8 mouse cellular contexts compared by ENCODE assay signal in genomic region chr16:5885690-5886050, GRCm38 (mm10). TPM values are rescaled to one million over a fixed set of nuclear protein-coding genes. Genes with fewer than 3 reads are reported as not detected.
A peak's percentile ranks its signal among the peaks of the same experiment; 100 is the strongest.
DNase-seq lines count a peak whose midpoint lies in the region; ATAC-seq and TF ChIP-seq lines count a peak whose summit lies in the region.
"Had no signal": no experiment of that assay in that cellular context is flagged by ENCODE, and none has a peak within 500 bp of the region (broad histone marks: within the 10 kb centered on the region; RNA-seq: fewer than 3 reads in every experiment).

No protein-coding gene starts in this region.

- peak overlapping the region; percentile 27; the same call in 1 of the 2 replicates for H3K4me2 ChIP-seq in intestine, embryonic 14.5 days (ENCODE audit: low read length)
- H3K4me2 ChIP-seq in intestine, postnatal 0 days (replicated peaks; ENCODE audit: low read depth) = no peak overlapping the region
- H3K4me2 ChIP-seq in embryonic facial prominence, embryonic 13.5 days = peak overlapping the region; percentile 60
- H3K4me2 ChIP-seq in midbrain, embryonic 15.5 days = peak overlapping the region; percentile 92

- no peak overlapping the region for H3K4me3 ChIP-seq in intestine, embryonic 14.5 days (ENCODE audit: low read depth, low read length)
- H3K4me3 ChIP-seq in intestine, postnatal 0 days (ENCODE audit: low read depth, low read length) = no peak overlapping the region
- H3K4me3 ChIP-seq in embryonic facial prominence, embryonic 13.5 days = peak overlapping the region; percentile 33; the same call in 1 of the 2 replicates
- H3K4me3 ChIP-seq in hindbrain, embryonic 10.5 days = peak overlapping the region; percentile 60
- peak overlapping the region; percentile 72 for H3K4me3 ChIP-seq in midbrain, embryonic 15.5 days

- peaks cover 33% of the 10 kb centered on the region for H3K27me3 ChIP-seq in intestine, embryonic 14.5 days (replicated peaks; ENCODE audit: control insufficient read depth, insufficient read depth, low read length)
- H3K27me3 ChIP-seq in intestine, postnatal 0 days (replicated peaks; ENCODE audit: control insufficient read depth, insufficient read depth, low read length) = peaks cover 13% of the 10 kb centered on the region
- peaks cover 52% of the 10 kb centered on the region for H3K27me3 ChIP-seq in embryonic facial prominence, embryonic 13.5 days
- peaks cover 54% of the 10 kb centered on the region for H3K27me3 ChIP-seq in hindbrain, embryonic 10.5 days (ENCODE audit: insufficient read depth, poor library complexity, severe bottlenecking)
- 0 out of 2 replicates have a peak, but pooled peaks cover 3% of the 10 kb centered on the region for H3K27me3 ChIP-seq in midbrain, embryonic 15.5 days (replicated peaks)

- H3K36me3 ChIP-seq in intestine, embryonic 14.5 days (ENCODE audit: control insufficient read depth, insufficient read depth, low read length) = no peaks in the 10 kb centered on the region
- no peaks in the 10 kb centered on the region for H3K36me3 ChIP-seq in intestine, postnatal 0 days (ENCODE audit: control insufficient read depth, insufficient read depth)
- no peaks in the 10 kb centered on the region for H3K36me3 ChIP-seq in embryonic facial prominence, embryonic 13.5 days
- no peaks in the 10 kb centered on the region for H3K36me3 ChIP-seq in hindbrain, embryonic 10.5 days
- no peaks in the 10 kb centered on the region for H3K36me3 ChIP-seq in midbrain, embryonic 15.5 days (replicated peaks)

- no peak overlapping the region for H3K27ac ChIP-seq in intestine, embryonic 14.5 days (ENCODE audit: low read depth)
- no peak overlapping the region for H3K27ac ChIP-seq in intestine, postnatal 0 days (ENCODE audit: low read depth, low read length)
- no peak overlapping the region for H3K27ac ChIP-seq in embryonic facial prominence, embryonic 13.5 days
- no peak overlapping the region for H3K27ac ChIP-seq in hindbrain, embryonic 10.5 days
- H3K27ac ChIP-seq in midbrain, embryonic 15.5 days = peak overlapping the region; percentile 48; the same call in 1 of the 2 replicates

- no peak for DNase-seq in intestine, embryonic 14.5 days (ENCODE audit: low spot score)
- no peak for DNase-seq in hindbrain, embryonic 10.5 days (ENCODE audit: low spot score)
- no peak for DNase-seq in frontal cortex, adult 2 months (ENCODE audit: extremely low spot score in 1 of 2, low spot score in 1 of 2)
- DNase-seq in adipocyte (ENCODE audit: low spot score) = no peak
- DNase-seq: gastrocnemius, postnatal 10 days had no signal

- H3K9ac ChIP-seq in intestine, embryonic 14.5 days (ENCODE audit: low read length) = no peak overlapping the region
- H3K9ac ChIP-seq in intestine, postnatal 0 days (ENCODE audit: low read depth, low read length) = no peak overlapping the region
- H3K9ac ChIP-seq in embryonic facial prominence, embryonic 13.5 days = no peak overlapping the region
- peak overlapping the region; percentile 75 for H3K9ac ChIP-seq in midbrain, embryonic 15.5 days

- H3K4me1 ChIP-seq in intestine, embryonic 14.5 days (replicated peaks; ENCODE audit: control insufficient read depth, insufficient read depth, low read length) = no peaks in the 10 kb centered on the region
- H3K4me1 ChIP-seq in intestine, postnatal 0 days (replicated peaks; ENCODE audit: control insufficient read depth, insufficient read depth, low read length) = no peaks in the 10 kb centered on the region
- H3K4me1 ChIP-seq in embryonic facial prominence, embryonic 13.5 days = peaks cover 9% of the 10 kb centered on the region; the same call in 1 of the 2 replicates
- peaks cover 12% of the 10 kb centered on the region for H3K4me1 ChIP-seq in hindbrain, embryonic 10.5 days (replicated peaks)
- peaks cover 25% of the 10 kb centered on the region for H3K4me1 ChIP-seq in midbrain, embryonic 15.5 days

- H3K9me3 ChIP-seq in intestine, embryonic 14.5 days (ENCODE audit: control insufficient read depth, low read length) = no peaks in the 10 kb centered on the region
- H3K9me3 ChIP-seq in intestine, postnatal 0 days (ENCODE audit: control insufficient read depth) = no peaks in the 10 kb centered on the region
- H3K9me3 ChIP-seq in embryonic facial prominence, embryonic 13.5 days = no peaks in the 10 kb centered on the region
- no peaks in the 10 kb centered on the region for H3K9me3 ChIP-seq in hindbrain, embryonic 10.5 days
- no peaks in the 10 kb centered on the region for H3K9me3 ChIP-seq in midbrain, embryonic 15.5 days

- no peak for TF ChIP-seq CTCF in intestine, postnatal 0 days (IDR thresholded peaks at IDR 0.05; ENCODE audit: low read depth)

- no peak for ATAC-seq in intestine, embryonic 14.5 days (replicated peaks; ENCODE audit: low FRiP score, low TSS enrichment, low read depth)
- ATAC-seq in intestine, postnatal 0 days = no peak
- no peak for ATAC-seq in embryonic facial prominence, embryonic 13.5 days (ENCODE audit: insufficient number of reproducible peaks, insufficient read depth, low FRiP score, low TSS enrichment, low read depth)
- ATAC-seq in midbrain, embryonic 15.5 days (replicated peaks) = no peak; the same call in 1 of the 2 replicates

- 8% methylated on average over 15 of the region's 15 CpGs for WGBS in intestine, embryonic 14.5 days
- WGBS in intestine, postnatal 0 days = 6% methylated on average over 15 of the region's 15 CpGs
- WGBS in embryonic facial prominence, embryonic 13.5 days = 3% methylated on average over 15 of the region's 15 CpGs
- 4% methylated on average over 15 of the region's 15 CpGs for WGBS in hindbrain, embryonic 10.5 days
- 4% methylated on average over 15 of the region's 15 CpGs for WGBS in midbrain, embryonic 15.5 days

RNA-seq across cellular contexts. Expression of gene Rbfox1, which starts 0.5 kb away (rescaled TPM):
- 2.7 and 3.3 TPM in 2 replicates for polyA plus RNA-seq in intestine, embryonic 14.5 days (2014; fragmentation: Nextera tagmentation; extraction: Ambion mirVana)
- 1.9 and 2.3 TPM in 2 replicates for polyA plus RNA-seq in intestine, postnatal 0 days (2015; fragmentation: Nextera tagmentation; extraction: Ambion mirVana)
- 1.9 and 3.9 TPM in 2 replicates for polyA plus RNA-seq in embryonic facial prominence, embryonic 13.5 days (2015; fragmentation: Nextera tagmentation; extraction: Ambion mirVana)
- polyA plus RNA-seq in hindbrain, embryonic 10.5 days (2016; fragmentation: Nextera tagmentation; extraction: Ambion mirVana) = 4.9 and 14.6 TPM in 2 replicates
- 223 and 238 TPM in 2 replicates for polyA plus RNA-seq in midbrain, embryonic 15.5 days (2015; fragmentation: Nextera tagmentation; extraction: Ambion mirVana)
- polyA plus RNA-seq in frontal cortex, adult 2 months (2012; rRNA removed) = 115 and 136 TPM in 2 replicates

Comparison
In these comparisons a context has a peak if more than half of its experiments do, and no peak if none do; other contexts are left out.
1. H3K4me3 ChIP-seq: peak in embryonic facial prominence, embryonic 13.5 days (single experiment), hindbrain, embryonic 10.5 days (single experiment) and midbrain, embryonic 15.5 days (single experiment); none in intestine, embryonic 14.5 days (single experiment) and intestine, postnatal 0 days (single experiment).